In genomic region chr5:97128242-97129226, GRCm38 (mm10) we compare ENCODE assay signal across 8 mouse cellular contexts. TPM values are rescaled to one million over a fixed set of nuclear protein-coding genes. Genes with fewer than 3 reads are reported as not detected.
DNase-seq lines count a peak whose midpoint lies in the region; ATAC-seq and TF ChIP-seq lines count a peak whose summit lies in the region.

No protein-coding gene starts in this region.

- no peaks in the 10 kb centered on the region for H3K36me3 ChIP-seq in hindbrain, postnatal 0 days (ENCODE audit: insufficient read depth, low read length)
- H3K36me3 ChIP-seq in midbrain, embryonic 13.5 days = no peaks in the 10 kb centered on the region
- H3K36me3 ChIP-seq in stomach, postnatal 0 days (ENCODE audit: control insufficient read depth, insufficient read depth, low read length) = no peaks in the 10 kb centered on the region

- H3K9me3 ChIP-seq in hindbrain, postnatal 0 days (ENCODE audit: low read length) = no peaks in the 10 kb centered on the region
- no peaks in the 10 kb centered on the region for H3K9me3 ChIP-seq in midbrain, embryonic 13.5 days
- no peaks in the 10 kb centered on the region for H3K9me3 ChIP-seq in stomach, postnatal 0 days (ENCODE audit: control insufficient read depth, low read length)

- ATAC-seq in hindbrain, postnatal 0 days = peak; percentile 84
- ATAC-seq in midbrain, embryonic 13.5 days = peak; percentile 85
- peak; percentile 45; the same call in 1 of the 2 replicates for ATAC-seq in stomach, postnatal 0 days (ENCODE audit: low FRiP score, low TSS enrichment)

- 43% methylated on average over 21 of the region's 21 CpGs for WGBS in cerebellum, adult 2 months
- 48% methylated on average over 21 of the region's 21 CpGs for WGBS in hindbrain, postnatal 0 days
- WGBS in midbrain, embryonic 13.5 days = 51% methylated on average over 21 of the region's 21 CpGs
- whole genome bisulfite sequencing in stomach, postnatal 0 days = 46% methylated on average over 21 of the region's 21 CpGs

- H3K4me1 ChIP-seq in cerebellum, adult 2 months (ENCODE audit: control insufficient read depth, insufficient read depth, low read length) = no peaks in the 10 kb centered on the region
- H3K4me1 ChIP-seq in hindbrain, postnatal 0 days (ENCODE audit: insufficient read depth, low read length) = no peaks in the 10 kb centered on the region
- H3K4me1 ChIP-seq in midbrain, embryonic 13.5 days (replicated peaks) = no peaks in the 10 kb centered on the region
- no peaks in the 10 kb centered on the region for H3K4me1 ChIP-seq in stomach, postnatal 0 days (replicated peaks; ENCODE audit: control insufficient read depth, insufficient read depth)

- no peak for TF ChIP-seq POLR2A in cerebellum, adult 2 months (IDR thresholded peaks at IDR 0.05; ENCODE audit: borderline replicate concordance, insufficient read depth, low read length)

- peak; percentile 82 for TF ChIP-seq CTCF in cerebellum, adult 2 months (IDR thresholded peaks at IDR 0.05; ENCODE audit: borderline replicate concordance, insufficient read depth, low read depth, low read length)
- TF ChIP-seq CTCF in hindbrain, postnatal 0 days (IDR thresholded peaks at IDR 0.05; ENCODE audit: low read depth) = peak; percentile 92
- TF ChIP-seq CTCF in stomach, postnatal 0 days (IDR thresholded peaks at IDR 0.05; ENCODE audit: low read depth) = peak; percentile 91

- no peaks in the 10 kb centered on the region for H3K27me3 ChIP-seq in cerebellum, adult 2 months (ENCODE audit: control insufficient read depth, insufficient read depth, low read length)
- no peaks in the 10 kb centered on the region for H3K27me3 ChIP-seq in hindbrain, postnatal 0 days (ENCODE audit: insufficient read depth, low read length)
- H3K27me3 ChIP-seq in midbrain, embryonic 13.5 days = 0 out of 2 replicates have a peak, but pooled peaks cover 7% of the 10 kb centered on the region
- H3K27me3 ChIP-seq in stomach, postnatal 0 days (ENCODE audit: control insufficient read depth, insufficient read depth, low read length) = no peaks in the 10 kb centered on the region

- intact Hi-C loops in left cerebral cortex, postnatal 25 days (cut with DNase I) = loop anchor here (5.0 to 10.0 kb wide), 4 partner anchors 469 to 1746 kb away; no protein-coding TSS in a partner anchor

- DNase-seq in 3134 (ENCODE audit: extremely low read depth, insufficient read length, low spot score) (peak; percentile 10), ES-CJ7 (ENCODE audit: low read depth, low spot score) (peak; percentile 86)
- peak; percentile 69 to 76 for DNase-seq in cerebellum, adult 2 months
- peak; percentile 68 for DNase-seq in forelimb bud, embryonic 11.5 days (ENCODE audit: low read depth, low spot score)
- peak; percentile 95 for DNase-seq in hindbrain, postnatal 0 days (ENCODE audit: low spot score)
- DNase-seq in left cerebral cortex, postnatal 25 days (ENCODE audit: low spot score in 2 of 2) = peak; percentile 71 to 87
- DNase-seq in stomach, postnatal 0 days (ENCODE audit: low spot score) = peak; percentile 48

- H3K9ac ChIP-seq in hindbrain, postnatal 0 days (replicated peaks; ENCODE audit: low read length) = no peak overlapping the region
- H3K9ac ChIP-seq in midbrain, embryonic 13.5 days (replicated peaks) = no peak overlapping the region
- no peak overlapping the region for H3K9ac ChIP-seq in stomach, postnatal 0 days (ENCODE audit: low read length)

- TF ChIP-seq EP300 in stomach, postnatal 0 days (optimal IDR thresholded peaks at IDR 0.05) = no peak

- no peak overlapping the region for H3K4me3 ChIP-seq in cerebellum, adult 2 months (replicated peaks; ENCODE audit: insufficient read depth, low read depth, low read length)
- no peak overlapping the region for H3K4me3 ChIP-seq in hindbrain, postnatal 0 days (ENCODE audit: low read length)
- H3K4me3 ChIP-seq in midbrain, embryonic 13.5 days (replicated peaks) = no peak overlapping the region
- no peak overlapping the region for H3K4me3 ChIP-seq in stomach, postnatal 0 days (ENCODE audit: low read depth, low read length)

- H3K27ac ChIP-seq in cerebellum, adult 2 months (ENCODE audit: insufficient read depth, low read length) = no peak overlapping the region
- H3K27ac ChIP-seq in hindbrain, postnatal 0 days = no peak overlapping the region
- H3K27ac ChIP-seq in midbrain, embryonic 13.5 days = no peak overlapping the region
- no peak overlapping the region for H3K27ac ChIP-seq in stomach, postnatal 0 days (replicated peaks)

- 0 out of 2 replicates have a peak overlapping the region, but pooled peaks have one; percentile 16 for H3K4me2 ChIP-seq in hindbrain, postnatal 0 days (ENCODE audit: low read depth, low read length)
- no peak overlapping the region for H3K4me2 ChIP-seq in midbrain, embryonic 13.5 days (replicated peaks)
- no peak overlapping the region for H3K4me2 ChIP-seq in stomach, postnatal 0 days (replicated peaks; ENCODE audit: low read depth)

RNA-seq across cellular contexts. Expression of gene Paqr3, which starts 17.1 kb away (rescaled TPM):
- 14.6 and 16.5 TPM in 2 replicates for polyA plus RNA-seq in cerebellum, adult 2 months (2012; rRNA removed)
- total RNA-seq in hindbrain, postnatal 0 days (2014; rRNA removed) = 44.7 and 45.3 TPM in 2 replicates
- 9.8 and 11.6 TPM in 2 replicates for polyA plus RNA-seq in hindbrain, postnatal 0 days (2015; fragmentation: Nextera tagmentation; extraction: Ambion mirVana)
- 10 to 100 TPM; 27.7 to 28.3 TPM for total RNA-seq in left cerebral cortex, postnatal 25 days (2021)
- polyA plus RNA-seq in midbrain, embryonic 13.5 days (2015; fragmentation: Nextera tagmentation; extraction: Ambion mirVana) = 23.4 and 25.9 TPM in 2 replicates
- polyA plus RNA-seq in stomach, postnatal 0 days (2015; fragmentation: Nextera tagmentation; extraction: Ambion mirVana) = 1.2 and 1.4 TPM in 2 replicates

Comparison
In these comparisons a context has a peak if more than half of its experiments do, and no peak if none do; other contexts are left out.
1. DNase-seq: peak in every context shown above with its lines; median percentile 95 in hindbrain, postnatal 0 days; 86 in ES-CJ7; 79 in left cerebral cortex, postnatal 25 days; 72 in cerebellum, adult 2 months; 68 in forelimb bud, embryonic 11.5 days; 48 in stomach, postnatal 0 days; 10 in 3134.